In the genomic region with DNA sequence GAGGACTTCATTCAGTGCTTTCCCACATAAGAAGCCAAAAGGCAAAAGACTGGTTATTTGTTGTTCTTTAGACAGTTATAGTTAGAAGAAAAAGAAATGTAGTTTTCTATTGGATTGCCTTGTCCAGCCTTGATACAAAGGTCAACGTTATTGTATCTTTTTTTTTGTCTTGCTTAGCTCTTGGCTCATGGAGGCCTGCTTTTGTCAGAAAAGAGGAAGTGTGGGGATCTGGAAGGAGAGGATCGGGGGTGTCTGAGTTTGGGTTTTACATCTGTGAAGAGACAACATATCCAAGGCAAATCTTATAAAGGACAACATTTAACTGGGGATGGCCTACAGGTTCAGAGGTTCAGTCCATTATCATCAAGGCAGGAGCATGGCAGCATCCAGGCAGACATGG, we compare ENCODE assay signal across 15 mouse cellular contexts.
"Had no signal": no experiment of that assay in that cellular context is flagged by ENCODE, and none has a peak within 500 bp of the region (broad histone marks: within the 10 kb centered on the region; RNA-seq: fewer than 3 reads in every experiment).

No protein-coding gene starts in this region.

- H3K4me1 ChIP-seq: neural tube, embryonic 15.5 days; stomach, embryonic 15.5 days had no signal

- H3K9ac ChIP-seq: neural tube, embryonic 15.5 days; stomach, embryonic 15.5 days had no signal

- DNase-seq: retina, postnatal 1 day; right cerebral cortex, adult 18-20 months; right cerebral cortex, postnatal 14 days; right cerebral cortex, postnatal 25 days; right cerebral cortex, postnatal 4 days; spleen, adult 18-20 months; thymus, adult 18-20 months; thymus, adult 2 months; thymus, postnatal 14 days; thymus, postnatal 25 days; thymus, postnatal 36 days; thymus, postnatal 4 days had no signal

- H3K9me3 ChIP-seq: neural tube, embryonic 15.5 days; stomach, embryonic 15.5 days had no signal

- H3K27me3 ChIP-seq: neural tube, embryonic 15.5 days; stomach, embryonic 15.5 days had no signal

- H3K36me3 ChIP-seq: neural tube, embryonic 15.5 days; stomach, embryonic 15.5 days had no signal

- H3K27ac ChIP-seq: neural tube, embryonic 15.5 days; stomach, embryonic 15.5 days; stomach, postnatal 0 days had no signal

- H3K4me2 ChIP-seq: neural tube, embryonic 15.5 days; stomach, embryonic 15.5 days had no signal

- H3K4me3 ChIP-seq: neural tube, embryonic 15.5 days; stomach, embryonic 15.5 days had no signal
